Mouse (Mus musculus) liver, postnatal 0 days (tissue): Measurements from ENCODE around the gene Paqr4. TPM values are rescaled to one million over a fixed set of nuclear protein-coding genes. Genes with fewer than 3 reads are reported as not detected.

Experiments used
- ATAC-seq: fragments of 200-750 bp; cut with Nextera tagmentation; 2 replicates; pipeline ENCODE4 v1.8.0; 2017; ENCODE audit warnings: mild to moderate bottlenecking, moderate library complexity
- DNase-seq: peaks from one replicate; pipeline ENCODE4 v3.0.0-alpha.2; 2016
- H3K27ac ChIP-seq: fragments of 300-500 bp; sonication (generic); 2 replicates; pipeline ENCODE4 v1.5.1; 2014; ENCODE audit warnings: antibody characterized with exemption, moderate library complexity, mild to moderate bottlenecking, low read depth
- H3K27me3 ChIP-seq: fragments of 300-500 bp; sonication (generic); 2 replicates; pipeline ENCODE4 v1.6.1; 2014; ENCODE audit warnings: low read length, control low read depth, mixed read lengths; ENCODE audit not compliant: insufficient read depth
- H3K36me3 ChIP-seq: fragments of 300-500 bp; sonication (generic); replicated peaks from 2 replicates; pipeline ENCODE4 v1.6.1; 2014; ENCODE audit warnings: mild to moderate bottlenecking, control low read depth, low read length, moderate library complexity, mixed read lengths; ENCODE audit not compliant: insufficient read depth
- H3K4me1 ChIP-seq: fragments of 300-500 bp; sonication (generic); 2 replicates; pipeline ENCODE4 v1.6.1; 2014; ENCODE audit warnings: antibody characterized with exemption, mild to moderate bottlenecking, control low read depth; ENCODE audit not compliant: insufficient read depth
- H3K4me2 ChIP-seq: fragments of 300-500 bp; sonication (generic); 2 replicates; pipeline ENCODE4 v1.6.1; 2014; ENCODE audit warnings: low read depth, mild to moderate bottlenecking, low read length, moderate library complexity, mixed read lengths
- H3K4me3 ChIP-seq: fragments of 300-500 bp; sonication (generic); 2 replicates; pipeline ENCODE4 v1.5.1; 2014; ENCODE audit warnings: low read depth, low read length
- H3K9ac ChIP-seq: fragments of 300-500 bp; sonication (generic); replicated peaks from 2 replicates; pipeline ENCODE4 v1.6.1; 2014; ENCODE audit warnings: mild to moderate bottlenecking, moderate library complexity
- H3K9me3 ChIP-seq: fragments of 300-500 bp; sonication (generic); 2 replicates; pipeline ENCODE4 v1.6.1; 2016; ENCODE audit warnings: mild to moderate bottlenecking, control low read depth, low read length, mixed read lengths
- CTCF ChIP-seq: sonication (generic); IDR thresholded peaks from 2 replicates; pipeline ENCODE4 v1.5.1; 2016; ENCODE audit warnings: antibody characterized with exemption, low read depth
- EP300 ChIP-seq: IDR thresholded peaks from 2 replicates; pipeline ENCODE4 v1.6.1; 2016; ENCODE audit warnings: antibody characterized with exemption, low read depth, mild to moderate bottlenecking
- WGBS: fragments of 180-500 bp; shearing (Covaris S2); extraction: QIAGEN DNeasy Blood & Tissue Kit; methylation state at CpG from one replicate; pipeline ENCODE4 v1.1.7; 2014; ENCODE audit not compliant: insufficient replicate concordance; 5-methylcytosine and 5-hydroxymethylcytosine counted together
- polyA plus RNA-seq: library from polyadenylated mRNA; unstranded; fragments of >200 nt; fragmentation: Nextera tagmentation; extraction: Ambion mirVana; gene quantifications from 2 replicates; pipeline ENCODE4 v1.2.1, GENCODE M21; 2015

Gene Paqr4
- polyA plus RNA-seq, 1 experiment from 2014 or later, result 4.3 TPM

GRCm38 (mm10) chr17:23725477-23725876 lies 15.2 kb downstream of the Paqr4 start:
- Histone ChIP-seq H3K4me3 (peak overlapping the region; percentile 75), H3K4me1 (peaks cover 22% of the 10 kb centered on the region), H3K4me2 (peak overlapping the region; percentile 90), H3K9ac (peak overlapping the region; percentile 74), H3K9me3 (no peaks in the 10 kb centered on the region), H3K36me3 (no peaks in the 10 kb centered on the region), H3K27me3 (no peaks in the 10 kb centered on the region), H3K27ac (peak overlapping the region; percentile 93)
- TF ChIP-seq EP300 (no peak), CTCF (no peak)
- DNase-seq (no peak), ATAC-seq (no peak)
- WGBS, result 55% methylated on average over 4 of the region's 4 CpGs

- no peak within 1 kb of the TSS for H3K27ac ChIP-seq
- no peak within 1 kb of the TSS for H3K9ac ChIP-seq
- no peaks in the 10 kb centered on the region for H3K9me3 ChIP-seq
- no peak within 1 kb of the TSS for H3K4me3 ChIP-seq
- TF ChIP-seq CTCF, result no peak
- TF ChIP-seq EP300, result no peak
- H3K36me3 ChIP-seq, result no peaks in the 10 kb centered on the region
- 0 out of 2 replicates have a peak, but pooled peaks cover 3% of the 10 kb centered on the region for H3K27me3 ChIP-seq
- H3K4me1 ChIP-seq, result peaks cover 22% of the 10 kb centered on the region
- 77% methylated on average over 7 of the region's 7 CpGs for WGBS
- no peak for ATAC-seq
- DNase-seq, result no peak
- no peak within 1 kb of the TSS for H3K4me2 ChIP-seq
Measured at GRCm38 (mm10) chr17:23722376-23723125, 18.1 kb downstream of the Paqr4 start, which contains the start of gene 1520401A03Rik. 1520401A03Rik (minus strand) TSS chr17:23722783.

- WGBS, result 63% methylated on average over 2 of the region's 2 CpGs
- Histone ChIP-seq H3K27me3 (0 out of 2 replicates have a peak, but pooled peaks cover 3% of the 10 kb centered on the region), H3K9ac (no peak overlapping the region), H3K36me3 (no peaks in the 10 kb centered on the region), H3K4me2 (no peak overlapping the region), H3K4me1 (peaks cover 16% of the 10 kb centered on the region), H3K4me3 (no peak overlapping the region), H3K9me3 (no peaks in the 10 kb centered on the region), H3K27ac (no peak overlapping the region)
- ATAC-seq, result no peak
- TF ChIP-seq EP300 (no peak), CTCF (no peak)
- no peak for DNase-seq
Measured at GRCm38 (mm10) chr17:23721886-23722285, 18.8 kb downstream of the Paqr4 start.

GRCm38 (mm10) chr17:23719455-23719854 lies 21.2 kb downstream of the Paqr4 start:
- no peaks in the 10 kb centered on the region for H3K9me3 ChIP-seq
- 0 out of 2 replicates have a peak, but pooled peaks cover 3% of the 10 kb centered on the region for H3K27me3 ChIP-seq
- H3K4me2 ChIP-seq, result no peak overlapping the region
- no peaks in the 10 kb centered on the region for H3K36me3 ChIP-seq
- no peak for DNase-seq
- H3K9ac ChIP-seq, result no peak overlapping the region
- 57% methylated on average over 1 of the region's 1 CpGs for WGBS
- no peak overlapping the region for H3K4me3 ChIP-seq
- no peak for TF ChIP-seq EP300
- TF ChIP-seq CTCF, result no peak
- no peak overlapping the region for H3K27ac ChIP-seq
- ATAC-seq, result no peak
- H3K4me1 ChIP-seq, result peaks cover 7% of the 10 kb centered on the region

DNA sequence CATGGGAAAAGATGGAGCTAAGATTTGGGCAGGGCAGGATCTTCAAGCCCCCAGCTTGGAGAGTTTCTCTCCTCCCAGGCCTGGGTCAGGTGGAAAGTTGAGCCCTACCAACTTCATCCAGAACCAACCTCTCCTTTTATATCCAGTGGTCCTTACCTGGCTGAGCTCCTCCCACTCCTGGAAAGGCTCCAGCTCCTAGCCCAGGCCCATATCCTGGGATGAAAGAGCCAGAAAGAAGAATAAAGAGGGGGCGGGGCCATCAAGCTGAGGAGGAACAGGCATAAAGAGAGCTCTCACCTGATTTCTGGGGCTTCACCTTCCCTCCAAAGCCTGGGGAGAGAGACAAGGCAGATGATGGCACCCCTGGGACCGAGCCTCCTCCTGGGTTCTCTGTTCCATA lies 23.7 kb downstream of the Paqr4 start:
- no peak overlapping the region for H3K27ac ChIP-seq
- H3K27me3 ChIP-seq, result 0 out of 2 replicates have a peak, but pooled peaks cover 3% of the 10 kb centered on the region
- H3K36me3 ChIP-seq, result no peaks in the 10 kb centered on the region
- no peaks in the 10 kb centered on the region for H3K9me3 ChIP-seq
- no peak overlapping the region for H3K4me3 ChIP-seq
- no peak for ATAC-seq
- H3K4me1 ChIP-seq, result peaks cover 5% of the 10 kb centered on the region
- DNase-seq, result no peak
- H3K4me2 ChIP-seq, result no peak overlapping the region
- no peak for TF ChIP-seq CTCF
- no peak for TF ChIP-seq EP300
- WGBS, result 52% methylated on average over 2 of the region's 2 CpGs
- H3K9ac ChIP-seq, result no peak overlapping the region

DNA sequence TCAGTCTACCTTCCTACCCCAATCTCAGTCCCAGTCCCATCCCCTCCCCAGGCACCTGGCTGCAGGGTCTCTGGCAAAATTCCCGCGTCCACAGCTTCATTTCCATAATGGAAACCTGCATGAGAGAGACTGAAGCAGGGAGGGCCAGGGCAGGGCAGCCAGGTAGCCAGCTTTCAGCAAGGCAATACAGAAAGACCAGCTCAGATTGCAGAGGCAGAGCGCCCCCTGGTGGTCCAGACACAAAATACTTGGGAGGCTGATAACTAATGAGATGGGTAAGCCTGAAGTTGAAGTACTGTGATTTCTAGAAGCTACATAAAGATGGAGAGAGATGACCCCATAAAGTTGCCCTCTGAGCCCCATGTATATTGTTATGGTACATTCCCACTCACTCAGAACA lies 34.5 kb downstream of the Paqr4 start:
- H3K27me3 ChIP-seq, result peaks cover 12% of the 10 kb centered on the region; the same call in 1 of the 2 replicates
- no peaks in the 10 kb centered on the region for H3K4me1 ChIP-seq
- H3K4me2 ChIP-seq, result no peak overlapping the region
- H3K9ac ChIP-seq, result no peak overlapping the region
- no peaks in the 10 kb centered on the region for H3K9me3 ChIP-seq
- peak; percentile 66 for ATAC-seq
- no peak overlapping the region for H3K4me3 ChIP-seq
- H3K27ac ChIP-seq, result no peak overlapping the region
- H3K36me3 ChIP-seq, result no peaks in the 10 kb centered on the region
- 0% methylated on average over 3 of the region's 3 CpGs for WGBS
- DNase-seq, result peak; percentile 82
- peak; percentile 92 for TF ChIP-seq CTCF
- TF ChIP-seq EP300, result no peak
